Mouse (Mus musculus) erythroid progenitor cell, adult 5-6 weeks (primary cell): ENCODE data around the gene Col2a1. TPM values are rescaled to one million over a fixed set of nuclear protein-coding genes. Genes with fewer than 3 reads are reported as not detected.

Experiments
- ATAC-seq: replicated peaks from 2 replicates; pipeline ENCODE4 v1.8.0; 2016; ENCODE audit warnings: moderate number of reproducible peaks, mild to moderate bottlenecking, moderate TSS enrichment, inconsistent platforms; ENCODE audit not compliant: poor library complexity, low FRiP score, severe bottlenecking
- total RNA-seq, 2 experiments: library from RNA; stranded (forward) in 1 of 2; stranded (reverse) in 1 of 2; fragments of 150-400 nt in 1 of 2; fragments of 186-747, 209-891 nt in 1 of 2; gene quantifications; 2 replicates each; pipeline versions ENCODE4 v1.2.3 to v1.2.4; 2015 to 2017; ENCODE audit warnings: low replicate concordance in 2 of 2

The Col2a1 gene
- total RNA-seq (2015; ENCODE audit: low replicate concordance), result not detected in 2 replicates
- total RNA-seq (2017; ENCODE audit: low replicate concordance), result not detected in 2 replicates

- no peak for ATAC-seq
Observed at GRCm38 (mm10) chr15:98003822-98004739, at the start of gene Col2a1. Col2a1 (minus strand) TSS chr15:98004695.

- no peak for ATAC-seq
Observed at GRCm38 (mm10) chr15:98051685-98052084, 47.2 kb upstream of the Col2a1 start.

- ATAC-seq, result no peak
Observed at GRCm38 (mm10) chr15:98048918-98049700, 44.6 kb upstream of the Col2a1 start.

GRCm38 (mm10) chr15:98044387-98044786 lies 39.9 kb upstream of the Col2a1 start:
- ATAC-seq, result no peak

GRCm38 (mm10) chr15:98043967-98044366 lies 39.5 kb upstream of the Col2a1 start:
- no peak for ATAC-seq

- no peak for ATAC-seq
Observed at GRCm38 (mm10) chr15:98042508-98042907, 38.0 kb upstream of the Col2a1 start.

- ATAC-seq, result no peak
Observed at GRCm38 (mm10) chr15:98039682-98040081, 35.2 kb upstream of the Col2a1 start.

GRCm38 (mm10) chr15:98036578-98036977 lies 32.1 kb upstream of the Col2a1 start:
- no peak for ATAC-seq

- no peak for ATAC-seq
Observed at GRCm38 (mm10) chr15:98035076-98035755, 30.7 kb upstream of the Col2a1 start.

- no peak for ATAC-seq
Observed at GRCm38 (mm10) chr15:98033233-98033748, 28.8 kb upstream of the Col2a1 start.

- ATAC-seq, result no peak
Observed at GRCm38 (mm10) chr15:98029798-98030197, 25.3 kb upstream of the Col2a1 start.

- no peak for ATAC-seq
Observed at GRCm38 (mm10) chr15:98026967-98027904, 22.7 kb upstream of the Col2a1 start.

- no peak for ATAC-seq
Observed at GRCm38 (mm10) chr15:98025611-98026010, 21.1 kb upstream of the Col2a1 start.

- no peak for ATAC-seq
Observed at GRCm38 (mm10) chr15:98023137-98023536, 18.6 kb upstream of the Col2a1 start.

- no peak for ATAC-seq
Observed at GRCm38 (mm10) chr15:98021886-98022285, 17.4 kb upstream of the Col2a1 start.

- ATAC-seq, result no peak
Observed at GRCm38 (mm10) chr15:98019047-98019446, 14.6 kb upstream of the Col2a1 start.

GRCm38 (mm10) chr15:98017925-98018324 lies 13.4 kb upstream of the Col2a1 start:
- no peak for ATAC-seq

- ATAC-seq, result no peak
Observed at GRCm38 (mm10) chr15:98012810-98013209, 8.3 kb upstream of the Col2a1 start.

- ATAC-seq, result no peak
Observed at GRCm38 (mm10) chr15:98005181-98005580, 686 bp upstream of the Col2a1 start.
